Mouse (Mus musculus) liver, embryonic 14 days (tissue): ENCODE results near the gene Gm29094. TPM values are rescaled to one million over a fixed set of nuclear protein-coding genes. Genes with fewer than 3 reads are reported as not detected.

Experiments used
- polyA plus RNA-seq: library from polyadenylated mRNA; depleted of rRNA; stranded (reverse); fragments of >200 nt; gene quantifications from 2 replicates; pipeline ENCODE4 v1.2.3, GENCODE M21; 2012; rRNA removed

Gm29094 gene
- not detected in 2 replicates for polyA plus RNA-seq

GRCm38 (mm10) chr9:89198969-89199416, at the start of gene Gm29094, which contains the start of gene Bcl2a1b:
Gene Gm29094 (plus strand): TSS chr9:89199379.
Gene Bcl2a1b (plus strand): TSS chr9:89199209.

GRCm38 (mm10) chr9:89210353-89211064, 11.3 kb downstream of the Gm29094 start, which contains the start of gene Mthfs:
Gene Mthfs (plus strand): TSS chr9:89210676.

Other genes starting within 250 kb of the Gm29094 start
- 0.29 and 0.56 TPM in 2 replicates for gene Bcl2a1a, start 242.5 kb upstream of the Gm29094 start, polyA plus RNA-seq
- gene Trim43b, start 106.5 kb upstream of the Gm29094 start, polyA plus RNA-seq = not detected in 2 replicates
- 0.89 and 1.1 TPM in 2 replicates for gene Bcl2a1b, start 170 bp upstream of the Gm29094 start, polyA plus RNA-seq
- 8.7 and 9.0 TPM in 2 replicates for gene Mthfs, start 11.3 kb downstream of the Gm29094 start, polyA plus RNA-seq